Mouse (Mus musculus) liver, postnatal 0 days (tissue): ENCODE measurements around the gene Trank1. TPM values are rescaled to one million over a fixed set of nuclear protein-coding genes. Genes with fewer than 3 reads are reported as not detected.

Experiments used
- ATAC-seq: fragments of 200-750 bp; cut with Nextera tagmentation; 2 replicates; pipeline ENCODE4 v1.8.0; 2017; ENCODE audit warnings: mild to moderate bottlenecking, moderate library complexity
- DNase-seq: peaks from one replicate; pipeline ENCODE4 v3.0.0-alpha.2; 2016
- H3K27ac ChIP-seq: fragments of 300-500 bp; sonication (generic); 2 replicates; pipeline ENCODE4 v1.5.1; 2014; ENCODE audit warnings: antibody characterized with exemption, moderate library complexity, mild to moderate bottlenecking, low read depth
- H3K27me3 ChIP-seq: fragments of 300-500 bp; sonication (generic); 2 replicates; pipeline ENCODE4 v1.6.1; 2014; ENCODE audit warnings: low read length, control low read depth, mixed read lengths; ENCODE audit not compliant: insufficient read depth
- H3K36me3 ChIP-seq: fragments of 300-500 bp; sonication (generic); replicated peaks from 2 replicates; pipeline ENCODE4 v1.6.1; 2014; ENCODE audit warnings: mild to moderate bottlenecking, control low read depth, low read length, moderate library complexity, mixed read lengths; ENCODE audit not compliant: insufficient read depth
- H3K4me1 ChIP-seq: fragments of 300-500 bp; sonication (generic); 2 replicates; pipeline ENCODE4 v1.6.1; 2014; ENCODE audit warnings: antibody characterized with exemption, mild to moderate bottlenecking, control low read depth; ENCODE audit not compliant: insufficient read depth
- H3K4me2 ChIP-seq: fragments of 300-500 bp; sonication (generic); 2 replicates; pipeline ENCODE4 v1.6.1; 2014; ENCODE audit warnings: low read depth, mild to moderate bottlenecking, low read length, moderate library complexity, mixed read lengths
- H3K4me3 ChIP-seq: fragments of 300-500 bp; sonication (generic); 2 replicates; pipeline ENCODE4 v1.5.1; 2014; ENCODE audit warnings: low read depth, low read length
- H3K9ac ChIP-seq: fragments of 300-500 bp; sonication (generic); replicated peaks from 2 replicates; pipeline ENCODE4 v1.6.1; 2014; ENCODE audit warnings: mild to moderate bottlenecking, moderate library complexity
- H3K9me3 ChIP-seq: fragments of 300-500 bp; sonication (generic); 2 replicates; pipeline ENCODE4 v1.6.1; 2016; ENCODE audit warnings: mild to moderate bottlenecking, control low read depth, low read length, mixed read lengths
- CTCF ChIP-seq: sonication (generic); IDR thresholded peaks from 2 replicates; pipeline ENCODE4 v1.5.1; 2016; ENCODE audit warnings: antibody characterized with exemption, low read depth
- EP300 ChIP-seq: IDR thresholded peaks from 2 replicates; pipeline ENCODE4 v1.6.1; 2016; ENCODE audit warnings: antibody characterized with exemption, low read depth, mild to moderate bottlenecking
- WGBS: fragments of 180-500 bp; shearing (Covaris S2); extraction: QIAGEN DNeasy Blood & Tissue Kit; methylation state at CpG from one replicate; pipeline ENCODE4 v1.1.7; 2014; ENCODE audit not compliant: insufficient replicate concordance; 5-methylcytosine and 5-hydroxymethylcytosine counted together
- polyA plus RNA-seq: library from polyadenylated mRNA; unstranded; fragments of >200 nt; fragmentation: Nextera tagmentation; extraction: Ambion mirVana; gene quantifications from 2 replicates; pipeline ENCODE4 v1.2.1, GENCODE M21; 2015

Gene Trank1
- polyA plus RNA-seq, 1 experiment from 2014 or later: 0.02 TPM

- peaks cover 4% of the 10 kb centered on the region for H3K4me1 ChIP-seq
- peak overlapping the region; percentile 39 for H3K4me3 ChIP-seq
- DNase-seq: no peak
- no peak overlapping the region for H3K9ac ChIP-seq
- 3% methylated on average over 37 of the region's 98 CpGs for WGBS
- no peak for ATAC-seq
- H3K4me2 ChIP-seq: peak overlapping the region; percentile 61
- TF ChIP-seq EP300: no peak
- 0 out of 2 replicates have a peak, but pooled peaks cover 4% of the 10 kb centered on the region for H3K9me3 ChIP-seq
- H3K27ac ChIP-seq: no peak overlapping the region
- H3K36me3 ChIP-seq: no peaks in the 10 kb centered on the region
- peaks cover 55% of the 10 kb centered on the region for H3K27me3 ChIP-seq
Measured at GRCm38 (mm10) chr9:111311843-111312441, 403 bp downstream of the Trank1 start.

- Histone ChIP-seq H3K4me2 (peak overlapping the region; percentile 61), H3K9ac (no peak overlapping the region), H3K4me3 (peak overlapping the region; percentile 39), H3K36me3 (no peaks in the 10 kb centered on the region), H3K9me3 (0 out of 2 replicates have a peak, but pooled peaks cover 4% of the 10 kb centered on the region), H3K4me1 (peaks cover 4% of the 10 kb centered on the region), H3K27ac (no peak overlapping the region), H3K27me3 (peaks cover 55% of the 10 kb centered on the region)
- DNase-seq: peak; percentile 15
- WGBS: 2% methylated on average over 32 of the region's 59 CpGs
- ATAC-seq: no peak
- TF ChIP-seq EP300: no peak
- TF ChIP-seq CTCF: no peak
Measured at GRCm38 (mm10) chr9:111312442-111313141, 1.1 kb downstream of the Trank1 start.

GRCm38 (mm10) chr9:111313299-111313698, 1.8 kb downstream of the Trank1 start:
- Histone ChIP-seq H3K4me2 (no peak overlapping the region), H3K27me3 (peaks cover 55% of the 10 kb centered on the region), H3K4me1 (peaks cover 4% of the 10 kb centered on the region), H3K36me3 (no peaks in the 10 kb centered on the region), H3K4me3 (no peak overlapping the region), H3K9ac (no peak overlapping the region), H3K9me3 (0 out of 2 replicates have a peak, but pooled peaks cover 4% of the 10 kb centered on the region), H3K27ac (no peak overlapping the region)
- no peak for TF ChIP-seq EP300
- no peak for TF ChIP-seq CTCF
- WGBS: 12% methylated on average over 5 of the region's 6 CpGs
- DNase-seq (no peak), ATAC-seq (no peak)

GRCm38 (mm10) chr9:111313793-111314192, 2.3 kb downstream of the Trank1 start:
- DNase-seq (no peak), ATAC-seq (no peak)
- TF ChIP-seq CTCF: no peak
- TF ChIP-seq EP300: no peak
- Histone ChIP-seq H3K4me1 (peaks cover 4% of the 10 kb centered on the region), H3K4me3 (no peak overlapping the region), H3K9me3 (0 out of 2 replicates have a peak, but pooled peaks cover 4% of the 10 kb centered on the region), H3K36me3 (no peaks in the 10 kb centered on the region), H3K27me3 (peaks cover 55% of the 10 kb centered on the region), H3K9ac (no peak overlapping the region), H3K4me2 (no peak overlapping the region), H3K27ac (no peak overlapping the region)
- WGBS: 22% methylated on average over 5 of the region's 5 CpGs

- TF ChIP-seq EP300 (no peak), CTCF (peak; percentile 82)
- no peak overlapping the region for H3K9ac ChIP-seq
- peaks cover 51% of the 10 kb centered on the region for H3K27me3 ChIP-seq
- peaks cover 4% of the 10 kb centered on the region for H3K4me1 ChIP-seq
- H3K4me2 ChIP-seq: no peak overlapping the region
- ATAC-seq: no peak
- H3K27ac ChIP-seq: no peak overlapping the region
- peak; percentile 74 for DNase-seq
- whole genome bisulfite sequencing: 34% methylated on average over 5 of the region's 5 CpGs
- H3K4me3 ChIP-seq: no peak overlapping the region
- H3K9me3 ChIP-seq: 0 out of 2 replicates have a peak, but pooled peaks cover 4% of the 10 kb centered on the region
- no peaks in the 10 kb centered on the region for H3K36me3 ChIP-seq
Measured at GRCm38 (mm10) chr9:111314219-111314618, 2.7 kb downstream of the Trank1 start.

- Histone ChIP-seq H3K4me1 (no peaks in the 10 kb centered on the region), H3K9me3 (no peaks in the 10 kb centered on the region), H3K27me3 (no peaks in the 10 kb centered on the region), H3K4me2 (no peak overlapping the region), H3K4me3 (no peak overlapping the region), H3K9ac (no peak overlapping the region), H3K36me3 (no peaks in the 10 kb centered on the region), H3K27ac (no peak overlapping the region)
- no peak for DNase-seq
- TF ChIP-seq CTCF (no peak), EP300 (no peak)
- WGBS: 68% methylated on average over 4 of the region's 4 CpGs
- no peak for ATAC-seq
Measured at GRCm38 (mm10) chr9:111320912-111321311, 9.4 kb downstream of the Trank1 start.
